Mouse (Mus musculus) intestine, embryonic 16.5 days (tissue): ENCODE measurements around the gene Rfc4. TPM values are rescaled to one million over a fixed set of nuclear protein-coding genes. Genes with fewer than 3 reads are reported as not detected.
A peak's percentile ranks its signal among the peaks of the same experiment; 100 is the strongest.

Source experiments
- ATAC-seq: fragments of 200-750 bp; cut with Nextera tagmentation; 2 replicates; pipeline ENCODE4 v1.8.0; 2017; ENCODE audit warnings: moderate TSS enrichment, moderate library complexity
- H3K27ac ChIP-seq: fragments of 300-500 bp; sonication (generic); 2 replicates; pipeline ENCODE4 v1.5.1; 2014; ENCODE audit warnings: mild to moderate bottlenecking, low read length
- H3K27me3 ChIP-seq: fragments of 300-500 bp; sonication (generic); replicated peaks from 2 replicates; pipeline ENCODE4 v1.6.1; 2014; ENCODE audit warnings: low read length, control low read depth, mixed read lengths; ENCODE audit not compliant: control insufficient read depth, insufficient read depth
- H3K36me3 ChIP-seq: fragments of 300-500 bp; sonication (generic); 2 replicates; pipeline ENCODE4 v1.6.1; 2014; ENCODE audit warnings: low read length, control low read depth; ENCODE audit not compliant: control insufficient read depth, insufficient read depth
- H3K4me1 ChIP-seq: fragments of 300-500 bp; sonication (generic); 2 replicates; pipeline ENCODE4 v1.6.1; 2014; ENCODE audit warnings: low read length, control low read depth, mixed read lengths; ENCODE audit not compliant: control insufficient read depth, insufficient read depth
- H3K4me2 ChIP-seq: fragments of 300-500 bp; sonication (generic); 2 replicates; pipeline ENCODE4 v1.6.1; 2014; ENCODE audit warnings: low read depth, low read length, control low read depth
- H3K4me3 ChIP-seq: fragments of 300-500 bp; sonication (generic); 2 replicates; pipeline ENCODE4 v1.5.1; 2014; ENCODE audit warnings: mild to moderate bottlenecking, low read length
- H3K9ac ChIP-seq: fragments of 300-500 bp; sonication (generic); 2 replicates; pipeline ENCODE4 v1.6.1; 2014; ENCODE audit warnings: low read depth, low read length
- H3K9me3 ChIP-seq: fragments of 300-500 bp; sonication (generic); 2 replicates; pipeline ENCODE4 v1.6.1; 2016; ENCODE audit warnings: low read length, control low read depth; ENCODE audit not compliant: control insufficient read depth
- WGBS: fragments of 180-500 bp; shearing (Covaris S2); extraction: QIAGEN DNeasy Blood & Tissue Kit; methylation state at CpG from one replicate; pipeline ENCODE4 v1.1.7; 2014; 5-methylcytosine and 5-hydroxymethylcytosine counted together
- polyA plus RNA-seq: library from polyadenylated mRNA; unstranded; fragments of >200 nt; fragmentation: Nextera tagmentation; extraction: Ambion mirVana; gene quantifications from 2 replicates; pipeline ENCODE4 v1.2.1, GENCODE M21; 2015

The Rfc4 gene
- polyA plus RNA-seq, 1 experiment from 2014 or later = 107 TPM

- H3K36me3 ChIP-seq = no peaks in the 10 kb centered on the region
- 86% methylated on average over 7 of the region's 7 CpGs for WGBS
- no peaks in the 10 kb centered on the region for H3K9me3 ChIP-seq
- H3K27me3 ChIP-seq = no peaks in the 10 kb centered on the region
- H3K9ac ChIP-seq = no peak overlapping the region
- no peak overlapping the region for H3K27ac ChIP-seq
- H3K4me1 ChIP-seq = no peaks in the 10 kb centered on the region
- H3K4me2 ChIP-seq = no peak overlapping the region
- ATAC-seq = no peak
- H3K4me3 ChIP-seq = no peak overlapping the region
Observed at GRCm38 (mm10) chr16:23144326-23144725, 16.8 kb upstream of the Rfc4 start.

DNA sequence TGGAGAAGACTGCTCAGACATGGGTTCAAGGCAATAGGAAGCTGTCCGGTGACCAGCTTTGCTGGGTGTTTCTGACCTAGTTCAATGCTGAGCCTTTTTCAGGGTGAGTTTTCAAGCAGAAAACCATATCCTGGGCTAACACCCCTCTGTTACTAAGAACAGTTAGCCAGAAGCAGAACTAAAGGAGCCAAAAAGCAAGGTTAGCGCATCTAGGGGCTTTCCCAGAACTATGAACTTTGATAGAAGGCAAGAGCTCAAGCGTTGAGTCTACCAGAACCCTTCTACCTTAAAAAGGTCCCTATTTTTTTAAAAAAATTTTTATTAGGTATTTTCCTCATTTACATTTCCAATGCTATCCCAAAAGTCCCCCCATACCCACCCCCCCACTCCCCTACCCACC is 13.4 kb upstream of the Rfc4 start:
- no peak overlapping the region for H3K9ac ChIP-seq
- no peak overlapping the region for H3K4me3 ChIP-seq
- H3K27me3 ChIP-seq = no peaks in the 10 kb centered on the region
- ATAC-seq = no peak
- no peaks in the 10 kb centered on the region for H3K4me1 ChIP-seq
- H3K4me2 ChIP-seq = no peak overlapping the region
- H3K9me3 ChIP-seq = no peaks in the 10 kb centered on the region
- no peaks in the 10 kb centered on the region for H3K36me3 ChIP-seq
- WGBS = 95% methylated on average over 3 of the region's 3 CpGs
- no peak overlapping the region for H3K27ac ChIP-seq

- no peaks in the 10 kb centered on the region for H3K4me1 ChIP-seq
- H3K4me3 ChIP-seq = no peak overlapping the region
- H3K27ac ChIP-seq = no peak overlapping the region
- H3K4me2 ChIP-seq = no peak overlapping the region
- WGBS = 64% methylated on average over 4 of the region's 4 CpGs
- H3K9me3 ChIP-seq = no peaks in the 10 kb centered on the region
- no peak for ATAC-seq
- no peaks in the 10 kb centered on the region for H3K27me3 ChIP-seq
- no peaks in the 10 kb centered on the region for H3K36me3 ChIP-seq
- H3K9ac ChIP-seq = no peak overlapping the region
Observed at GRCm38 (mm10) chr16:23136406-23136970, 9.0 kb upstream of the Rfc4 start.

DNA sequence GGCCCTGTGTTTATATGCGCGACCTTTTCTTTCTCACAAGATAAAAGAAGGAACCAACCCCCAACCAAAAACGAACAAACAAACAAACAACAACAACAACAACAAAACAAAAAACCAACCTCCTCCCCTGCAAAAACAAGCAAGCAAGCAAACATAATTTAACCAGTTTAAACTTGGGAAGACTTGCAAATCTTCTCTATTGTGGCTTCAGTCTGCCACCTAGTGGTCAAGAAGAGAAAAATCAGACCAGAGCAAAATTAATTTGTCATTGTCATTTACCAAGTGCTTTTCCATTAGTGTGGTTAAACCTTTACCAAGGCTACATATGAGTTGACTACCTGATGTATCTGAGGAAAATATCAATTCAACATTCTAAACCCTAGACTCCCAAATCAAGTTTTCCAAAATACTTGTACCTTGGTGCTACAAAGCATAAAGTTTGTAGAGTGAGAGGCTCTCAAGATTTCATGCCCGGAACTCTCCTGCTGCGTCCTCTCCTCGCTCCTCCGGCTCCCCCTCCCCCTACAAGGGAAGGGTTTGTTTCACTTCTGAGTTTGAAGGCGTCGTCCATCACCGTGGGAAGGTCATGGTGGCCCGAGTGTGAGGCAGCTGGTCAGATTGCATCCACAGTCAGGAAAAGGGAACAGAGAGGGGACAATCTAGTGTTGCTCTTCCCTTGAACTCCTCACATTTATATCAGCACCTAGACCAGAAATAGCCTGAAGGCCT is 8.0 kb upstream of the Rfc4 start:
- 23% methylated on average over 11 of the region's 11 CpGs for WGBS
- no peaks in the 10 kb centered on the region for H3K27me3 ChIP-seq
- H3K4me2 ChIP-seq = 0 out of 2 replicates have a peak overlapping the region, but pooled peaks have one; percentile 27
- no peak overlapping the region for H3K27ac ChIP-seq
- no peaks in the 10 kb centered on the region for H3K9me3 ChIP-seq
- no peak for ATAC-seq
- H3K4me3 ChIP-seq = no peak overlapping the region
- no peak overlapping the region; the same call in 1 of the 2 replicates for H3K9ac ChIP-seq
- no peaks in the 10 kb centered on the region for H3K36me3 ChIP-seq
- H3K4me1 ChIP-seq = no peaks in the 10 kb centered on the region

DNA sequence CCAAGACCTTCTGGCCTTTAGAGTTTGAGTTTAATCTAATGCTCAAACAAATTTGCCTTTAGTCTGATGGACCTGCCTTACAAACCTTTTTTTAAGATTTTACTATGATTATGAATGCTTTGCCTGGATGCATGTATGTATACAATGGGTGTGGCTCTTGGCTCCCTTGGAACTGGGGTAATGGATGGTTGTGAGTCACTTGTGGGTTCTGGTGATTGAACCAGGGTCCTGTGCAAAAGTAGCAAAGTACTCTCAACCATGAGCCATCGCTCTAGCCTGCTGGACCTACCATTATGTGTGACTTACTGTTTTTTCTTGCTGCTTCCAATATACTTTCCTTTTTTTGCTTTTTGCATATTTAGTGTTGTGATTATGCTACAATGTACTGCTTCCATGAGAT is 4.8 kb upstream of the Rfc4 start:
- H3K4me1 ChIP-seq = peaks cover 6% of the 10 kb centered on the region; the same call in 1 of the 2 replicates
- no peak for ATAC-seq
- H3K4me3 ChIP-seq = no peak overlapping the region
- H3K36me3 ChIP-seq = no peaks in the 10 kb centered on the region
- 92% methylated on average over 1 of the region's 1 CpGs for WGBS
- no peaks in the 10 kb centered on the region for H3K9me3 ChIP-seq
- no peak overlapping the region for H3K27ac ChIP-seq
- H3K4me2 ChIP-seq = no peak overlapping the region
- H3K27me3 ChIP-seq = no peaks in the 10 kb centered on the region
- no peak overlapping the region for H3K9ac ChIP-seq

- H3K4me3 ChIP-seq = no peak overlapping the region
- no peaks in the 10 kb centered on the region for H3K9me3 ChIP-seq
- no peak for ATAC-seq
- H3K27me3 ChIP-seq = no peaks in the 10 kb centered on the region
- peaks cover 11% of the 10 kb centered on the region for H3K4me1 ChIP-seq
- H3K36me3 ChIP-seq = no peaks in the 10 kb centered on the region
- no peak overlapping the region for H3K27ac ChIP-seq
- H3K9ac ChIP-seq = no peak overlapping the region
- WGBS = 90% methylated on average over 3 of the region's 3 CpGs
- no peak overlapping the region for H3K4me2 ChIP-seq
Observed at GRCm38 (mm10) chr16:23130303-23130702, 2.8 kb upstream of the Rfc4 start.

- no peaks in the 10 kb centered on the region for H3K27me3 ChIP-seq
- peaks cover 3% of the 10 kb centered on the region for H3K36me3 ChIP-seq
- peak overlapping the region; percentile 60 for H3K4me3 ChIP-seq
- peak overlapping the region; percentile 85 for H3K9ac ChIP-seq
- no peaks in the 10 kb centered on the region for H3K9me3 ChIP-seq
- H3K4me2 ChIP-seq = peak overlapping the region; percentile 88
- H3K27ac ChIP-seq = peak overlapping the region; percentile 93
- WGBS = 2% methylated on average over 4 of the region's 4 CpGs
- ATAC-seq = peak; percentile 31
- peaks cover 11% of the 10 kb centered on the region for H3K4me1 ChIP-seq
Observed at GRCm38 (mm10) chr16:23127311-23127672, 245 bp downstream of the Rfc4 start.

DNA sequence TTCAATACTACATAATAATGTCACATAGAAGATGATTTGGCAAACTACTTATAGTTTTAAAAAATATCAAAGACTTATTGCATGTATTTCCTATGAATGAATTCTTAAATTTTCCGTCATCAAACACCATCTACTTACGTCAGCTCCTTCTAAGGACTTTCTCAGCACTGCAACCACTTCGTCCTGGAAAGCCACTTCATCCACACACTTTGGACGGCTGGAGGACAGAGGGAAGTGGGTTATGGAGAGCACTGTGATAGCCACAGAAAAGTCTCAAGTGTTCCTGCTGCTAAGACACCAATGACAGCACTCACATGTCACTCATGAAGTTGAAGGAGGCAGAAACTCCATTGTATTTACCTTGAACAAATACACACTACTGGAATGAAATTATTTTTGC is 3.1 kb downstream of the Rfc4 start:
- H3K27me3 ChIP-seq = no peaks in the 10 kb centered on the region
- ATAC-seq = no peak
- WGBS = 89% methylated on average over 4 of the region's 4 CpGs
- no peak overlapping the region for H3K9ac ChIP-seq
- peaks cover 3% of the 10 kb centered on the region for H3K36me3 ChIP-seq
- no peak overlapping the region for H3K4me3 ChIP-seq
- H3K27ac ChIP-seq = no peak overlapping the region
- H3K4me1 ChIP-seq = peaks cover 11% of the 10 kb centered on the region
- no peaks in the 10 kb centered on the region for H3K9me3 ChIP-seq
- H3K4me2 ChIP-seq = no peak overlapping the region

DNA sequence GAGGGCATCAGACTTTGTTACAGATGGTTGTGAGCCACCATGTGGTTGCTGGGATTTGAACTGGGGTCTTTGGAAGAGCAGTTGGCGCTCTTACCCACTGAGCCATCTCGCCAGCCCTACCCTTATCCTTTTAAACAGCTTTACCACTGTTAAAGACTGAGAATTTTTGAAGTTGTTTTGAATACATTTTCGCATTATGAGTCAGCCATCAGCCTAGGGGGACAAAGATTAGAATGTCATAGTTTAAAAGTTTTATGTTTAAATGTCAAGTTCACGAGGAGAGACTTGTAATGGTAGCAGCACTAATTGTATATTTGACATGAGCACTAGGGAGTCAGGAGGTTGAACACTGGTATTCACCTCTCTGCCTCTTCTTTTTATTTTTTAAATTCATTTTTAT is 4.4 kb downstream of the Rfc4 start:
- Histone ChIP-seq H3K4me3 (no peak overlapping the region), H3K27me3 (no peaks in the 10 kb centered on the region), H3K4me2 (no peak overlapping the region), H3K4me1 (peaks cover 5% of the 10 kb centered on the region; the same call in 1 of the 2 replicates), H3K27ac (no peak overlapping the region), H3K9ac (no peak overlapping the region), H3K9me3 (no peaks in the 10 kb centered on the region), H3K36me3 (peaks cover 3% of the 10 kb centered on the region)
- ATAC-seq = no peak
- 93% methylated on average over 4 of the region's 4 CpGs for WGBS
